Mouse (Mus musculus): Measurements from ENCODE around the gene Adgre5. TPM values are rescaled to one million over a fixed set of nuclear protein-coding genes. Genes with fewer than 3 reads are reported as not detected.

The Adgre5 gene
- polyA plus RNA-seq, 1 experiment from 2014 or later, result 17.2 TPM

DNA sequence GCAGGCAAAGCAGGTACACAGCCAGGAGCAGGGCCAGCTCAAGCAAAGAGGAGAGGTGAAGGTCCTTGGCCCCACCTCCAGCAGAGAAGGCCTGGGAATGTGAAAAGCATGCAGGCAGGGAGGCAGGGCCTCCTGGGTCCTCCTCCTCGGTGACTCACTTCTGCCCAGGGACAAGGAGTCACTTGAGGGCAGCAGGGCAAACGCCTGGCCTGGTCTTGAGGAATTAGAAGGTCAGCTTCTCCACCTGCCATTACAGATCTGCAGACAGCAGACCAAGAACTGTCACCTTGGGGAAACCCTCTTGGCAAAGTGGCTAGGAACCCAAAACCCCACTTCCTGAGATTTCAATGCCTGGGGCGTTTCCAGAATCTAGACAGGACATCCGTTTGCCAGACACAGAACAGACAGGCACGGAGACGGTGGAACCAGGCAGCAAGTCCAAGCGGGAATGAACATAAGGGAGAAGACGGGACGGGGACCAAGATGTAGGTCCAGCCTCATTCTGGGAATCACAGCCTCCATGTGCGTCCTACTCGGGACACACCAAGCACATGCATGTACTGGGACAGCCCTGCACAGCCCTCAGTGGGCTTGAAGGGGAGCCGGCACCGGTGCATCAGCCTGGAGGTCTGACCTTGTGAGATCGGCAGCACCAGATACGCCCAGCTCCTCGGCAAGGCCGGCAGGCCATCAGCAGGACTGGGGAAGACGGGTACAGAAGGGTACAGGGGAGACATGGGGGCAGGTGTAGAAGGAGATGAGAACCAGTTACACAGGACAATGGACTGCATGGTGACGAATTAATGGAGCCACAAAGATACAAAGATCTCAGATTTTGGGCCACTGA, 43.5 kb downstream of the Adgre5 start:
- DNase-seq (ENCODE audit: low spot score), result no peak
- Histone ChIP-seq H3K4me3 (ENCODE audit: low read depth, low read length) (peak overlapping the region; percentile 95), H3K9me3 (ENCODE audit: control insufficient read depth, low read length) (no peaks in the 10 kb centered on the region), H3K36me3 (ENCODE audit: control insufficient read depth, insufficient read depth, low read length) (no peaks in the 10 kb centered on the region), H3K4me2 (peak overlapping the region; percentile 99), H3K27me3 (replicated peaks; ENCODE audit: control insufficient read depth, insufficient read depth, low read length) (no peaks in the 10 kb centered on the region), H3K9ac (ENCODE audit: low read depth, low read length) (peak overlapping the region; percentile 91), H3K4me1 (replicated peaks; ENCODE audit: control insufficient read depth, insufficient read depth, low read length) (peaks cover 32% of the 10 kb centered on the region), H3K27ac (ENCODE audit: low read depth, low read length) (no peak overlapping the region; the same call in 1 of the 2 replicates)
- ATAC-seq (replicated peaks; ENCODE audit: low FRiP score), result no peak
- 43% methylated on average over 19 of the region's 19 CpGs for WGBS

DNA sequence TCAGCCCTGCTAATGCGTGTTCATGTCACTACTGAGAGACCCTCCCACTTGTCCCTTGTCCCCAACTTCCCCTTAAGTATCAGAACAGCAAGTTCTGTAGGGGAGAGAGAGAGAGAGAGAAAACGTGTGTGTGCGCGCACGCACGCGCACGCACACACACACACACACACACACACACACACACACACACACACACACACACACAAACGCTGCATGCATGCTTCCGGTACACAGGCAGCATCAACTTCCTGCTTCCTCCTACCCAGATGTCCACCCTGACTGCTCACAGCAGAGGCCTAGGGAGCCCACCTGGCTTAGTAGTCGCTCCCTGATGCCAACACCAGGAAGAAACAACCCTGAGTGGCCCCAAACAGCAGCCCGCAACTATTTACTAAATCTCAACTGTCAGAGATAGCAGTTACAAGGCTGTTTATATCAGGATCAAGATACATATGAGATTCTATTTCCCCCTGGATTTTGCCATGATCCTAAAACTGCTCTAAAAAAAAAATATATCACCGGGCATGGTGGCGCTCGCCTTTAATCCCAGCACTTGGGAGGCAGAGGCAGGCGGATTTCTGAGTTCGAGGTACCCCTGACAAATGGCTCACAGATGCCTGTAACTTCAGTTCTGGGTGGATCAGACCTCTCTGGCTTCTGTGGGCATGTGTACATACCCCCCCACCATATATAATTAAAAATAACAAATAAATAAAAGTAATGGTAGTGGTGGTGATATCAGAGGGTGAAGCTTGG, 45.6 kb downstream of the Adgre5 start:
- ATAC-seq (replicated peaks; ENCODE audit: low FRiP score) (no peak), DNase-seq (ENCODE audit: low spot score) (no peak)
- H3K9ac ChIP-seq (ENCODE audit: low read depth, low read length), result no peak overlapping the region
- H3K4me2 ChIP-seq, result peak overlapping the region; percentile 17; the same call in 1 of the 2 replicates
- H3K36me3 ChIP-seq (ENCODE audit: control insufficient read depth, insufficient read depth, low read length), result peaks cover 10% of the 10 kb centered on the region; the same call in 1 of the 2 replicates
- 63% methylated on average over 17 of the region's 17 CpGs for WGBS
- 0 out of 2 replicates have a peak overlapping the region, but pooled peaks have one; percentile 3 for H3K27ac ChIP-seq (ENCODE audit: low read depth, low read length)
- no peaks in the 10 kb centered on the region for H3K27me3 ChIP-seq (replicated peaks; ENCODE audit: control insufficient read depth, insufficient read depth, low read length)
- H3K4me3 ChIP-seq (ENCODE audit: low read depth, low read length), result no peak overlapping the region
- peaks cover 32% of the 10 kb centered on the region for H3K4me1 ChIP-seq (replicated peaks; ENCODE audit: control insufficient read depth, insufficient read depth, low read length)
- H3K9me3 ChIP-seq (ENCODE audit: control insufficient read depth, low read length), result no peaks in the 10 kb centered on the region

DNA sequence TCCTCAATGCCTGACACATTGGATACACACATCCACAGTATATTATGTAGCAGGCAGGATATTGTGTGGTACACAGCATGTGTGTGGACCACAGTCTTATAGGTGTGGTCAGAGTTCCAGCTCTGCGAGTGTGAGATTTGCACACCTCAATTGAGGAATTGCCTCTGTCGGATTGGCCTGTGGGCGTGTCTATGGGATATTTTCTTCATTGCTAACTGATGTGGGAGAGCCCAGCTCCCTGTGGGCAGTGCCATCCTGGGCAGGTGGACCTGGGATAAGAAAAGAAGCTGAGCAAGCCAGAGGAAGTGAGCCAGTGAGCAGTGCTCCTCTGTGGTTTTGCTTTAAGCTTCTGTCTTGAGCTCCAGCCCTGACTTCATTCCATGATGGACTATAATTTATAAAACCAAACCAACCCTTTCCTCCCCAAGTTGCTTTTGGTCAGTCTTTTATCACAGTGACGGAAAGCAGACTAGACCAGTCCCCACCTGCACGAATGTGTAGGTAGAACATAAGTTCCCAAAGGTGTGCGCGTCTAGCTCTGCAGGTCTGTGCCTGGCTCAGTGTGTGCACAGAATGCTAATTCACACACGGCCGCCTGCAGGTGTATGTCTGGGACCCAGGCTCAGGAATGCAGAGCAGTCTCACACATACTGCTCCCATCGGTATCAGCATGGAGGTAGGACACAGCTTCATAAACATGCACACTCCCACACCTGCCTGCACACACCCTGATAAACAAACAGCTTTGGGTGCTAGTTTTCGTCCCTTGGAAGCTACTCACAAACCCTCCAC, 46.6 kb downstream of the Adgre5 start:
- no peak for ATAC-seq (replicated peaks; ENCODE audit: low FRiP score)
- 0 out of 2 replicates have a peak overlapping the region, but pooled peaks have one; percentile 3 for H3K27ac ChIP-seq (ENCODE audit: low read depth, low read length)

DNA sequence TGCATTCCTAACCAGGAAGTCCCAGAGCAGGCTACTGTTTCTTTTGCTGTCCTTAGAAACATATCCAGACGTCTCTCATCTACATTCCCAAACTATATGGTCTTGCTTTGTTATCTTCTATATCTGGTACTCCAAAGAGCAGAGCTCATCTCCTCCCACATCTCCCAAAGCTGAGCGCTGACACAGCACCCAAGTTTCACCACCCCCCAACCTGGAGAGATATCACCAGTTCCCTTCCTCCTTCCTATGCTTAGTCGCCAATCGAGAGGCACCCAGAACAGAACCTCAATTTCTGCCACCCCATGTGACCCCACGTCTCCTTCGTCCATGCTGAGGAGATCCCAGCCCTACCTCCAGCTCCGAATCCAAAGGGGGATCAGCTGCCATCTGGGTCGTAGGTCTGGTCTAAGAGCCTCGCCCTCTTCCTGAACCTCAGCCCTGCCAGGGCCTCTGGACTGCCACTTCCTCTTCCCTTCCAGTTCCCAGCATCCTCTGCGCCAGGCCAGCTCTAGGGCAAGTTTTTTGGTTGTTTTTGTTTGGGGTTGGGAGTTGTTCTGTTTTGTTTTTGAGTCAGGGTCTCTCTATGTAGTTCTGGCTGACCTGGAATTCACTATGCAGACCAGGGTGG, 47.4 kb downstream of the Adgre5 start:
- 45% methylated on average over 10 of the region's 10 CpGs for WGBS
- DNase-seq (ENCODE audit: low spot score) (no peak), ATAC-seq (replicated peaks; ENCODE audit: low FRiP score) (no peak)
- H3K9me3 ChIP-seq (ENCODE audit: control insufficient read depth, low read length), result no peaks in the 10 kb centered on the region
- peak overlapping the region; percentile 42 for H3K4me2 ChIP-seq
- peaks cover 32% of the 10 kb centered on the region for H3K4me1 ChIP-seq (replicated peaks; ENCODE audit: control insufficient read depth, insufficient read depth, low read length)
- H3K4me3 ChIP-seq (ENCODE audit: low read depth, low read length), result peak overlapping the region; percentile 21; the same call in 1 of the 2 replicates
- H3K9ac ChIP-seq (ENCODE audit: low read depth, low read length), result peak overlapping the region; percentile 12; the same call in 1 of the 2 replicates
- peaks cover 10% of the 10 kb centered on the region; the same call in 1 of the 2 replicates for H3K36me3 ChIP-seq (ENCODE audit: control insufficient read depth, insufficient read depth, low read length)
- no peaks in the 10 kb centered on the region for H3K27me3 ChIP-seq (replicated peaks; ENCODE audit: control insufficient read depth, insufficient read depth, low read length)
- H3K27ac ChIP-seq (ENCODE audit: low read depth, low read length), result no peak overlapping the region

More for the DNA sequence above, 46.6 kb downstream of the Adgre5 start:
- H3K9me3 ChIP-seq (ENCODE audit: control insufficient read depth, low read length), result no peaks in the 10 kb centered on the region
- peaks cover 32% of the 10 kb centered on the region for H3K4me1 ChIP-seq (replicated peaks; ENCODE audit: control insufficient read depth, insufficient read depth, low read length)
- no peak overlapping the region for H3K4me3 ChIP-seq (ENCODE audit: low read depth, low read length)
- DNase-seq (ENCODE audit: low spot score), result no peak
- H3K36me3 ChIP-seq (ENCODE audit: control insufficient read depth, insufficient read depth, low read length), result peaks cover 10% of the 10 kb centered on the region; the same call in 1 of the 2 replicates
- H3K4me2 ChIP-seq, result peak overlapping the region; percentile 16; the same call in 1 of the 2 replicates
- H3K27me3 ChIP-seq (replicated peaks; ENCODE audit: control insufficient read depth, insufficient read depth, low read length), result no peaks in the 10 kb centered on the region
- WGBS, result 78% methylated on average over 11 of the region's 11 CpGs
- no peak overlapping the region for H3K9ac ChIP-seq (ENCODE audit: low read depth, low read length)

DNA sequence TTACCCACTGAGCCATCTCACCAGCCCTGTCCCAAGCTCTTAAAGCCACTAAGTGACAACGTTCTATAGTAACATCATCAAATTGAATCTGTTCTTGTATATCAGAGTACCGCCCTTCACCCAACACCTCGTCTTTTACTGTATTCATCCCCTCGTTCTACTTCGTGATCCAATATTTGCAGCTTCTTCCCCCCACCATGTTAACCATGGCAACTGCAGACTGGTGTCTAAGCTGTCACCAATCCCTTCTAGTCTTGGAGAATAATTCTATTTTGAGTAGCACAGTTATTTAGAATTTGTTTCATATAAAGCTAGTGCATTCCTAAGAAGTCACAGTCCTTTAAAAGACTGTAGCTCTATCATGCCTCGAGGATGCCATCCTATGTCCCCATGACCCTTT, 51.9 kb downstream of the Adgre5 start:
- Histone ChIP-seq H3K27ac (ENCODE audit: low read depth, low read length) (no peak overlapping the region), H3K27me3 (replicated peaks; ENCODE audit: control insufficient read depth, insufficient read depth, low read length) (no peaks in the 10 kb centered on the region), H3K9me3 (ENCODE audit: control insufficient read depth, low read length) (no peaks in the 10 kb centered on the region), H3K9ac (ENCODE audit: low read depth, low read length) (no peak overlapping the region), H3K36me3 (ENCODE audit: control insufficient read depth, insufficient read depth, low read length) (peaks cover 17% of the 10 kb centered on the region), H3K4me3 (ENCODE audit: low read depth, low read length) (no peak overlapping the region), H3K4me1 (replicated peaks; ENCODE audit: control insufficient read depth, insufficient read depth, low read length) (peaks cover 10% of the 10 kb centered on the region), H3K4me2 (no peak overlapping the region)
- DNase-seq (ENCODE audit: low spot score), result no peak
- 88% methylated on average over 6 of the region's 6 CpGs for WGBS
- no peak for ATAC-seq (replicated peaks; ENCODE audit: low FRiP score)

DNA sequence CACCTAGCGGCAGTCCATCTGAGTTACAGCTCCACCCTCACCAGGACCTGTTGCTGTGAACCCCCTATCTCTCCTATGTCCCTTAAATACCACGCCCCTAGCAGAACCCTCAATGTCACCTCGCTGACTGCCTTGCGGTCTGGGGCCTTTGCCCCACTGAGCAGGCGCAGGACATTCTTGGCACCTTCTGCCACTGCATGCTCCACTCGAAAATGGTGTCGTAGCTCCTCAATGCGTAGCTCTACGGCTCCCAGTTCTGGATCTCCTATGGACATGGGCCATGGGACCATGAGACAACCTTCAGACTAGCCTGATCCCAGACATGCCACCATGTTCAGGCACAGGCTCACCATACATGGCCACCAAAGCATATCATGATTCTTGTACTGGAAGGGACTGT, 56.6 kb downstream of the Adgre5 start:
- 90% methylated on average over 9 of the region's 9 CpGs for WGBS
- H3K9ac ChIP-seq (ENCODE audit: low read depth, low read length), result no peak overlapping the region
- peaks cover 7% of the 10 kb centered on the region; the same call in 1 of the 2 replicates for H3K4me1 ChIP-seq (replicated peaks; ENCODE audit: control insufficient read depth, insufficient read depth, low read length)
- H3K27me3 ChIP-seq (replicated peaks; ENCODE audit: control insufficient read depth, insufficient read depth, low read length), result no peaks in the 10 kb centered on the region
- H3K27ac ChIP-seq (ENCODE audit: low read depth, low read length), result no peak overlapping the region
- no peak overlapping the region for H3K4me3 ChIP-seq (ENCODE audit: low read depth, low read length)
- peaks cover 34% of the 10 kb centered on the region for H3K36me3 ChIP-seq (ENCODE audit: control insufficient read depth, insufficient read depth, low read length)
- no peak overlapping the region for H3K4me2 ChIP-seq
- no peaks in the 10 kb centered on the region for H3K9me3 ChIP-seq (ENCODE audit: control insufficient read depth, low read length)
- DNase-seq (ENCODE audit: low spot score) (no peak), ATAC-seq (replicated peaks; ENCODE audit: low FRiP score) (no peak)

DNA sequence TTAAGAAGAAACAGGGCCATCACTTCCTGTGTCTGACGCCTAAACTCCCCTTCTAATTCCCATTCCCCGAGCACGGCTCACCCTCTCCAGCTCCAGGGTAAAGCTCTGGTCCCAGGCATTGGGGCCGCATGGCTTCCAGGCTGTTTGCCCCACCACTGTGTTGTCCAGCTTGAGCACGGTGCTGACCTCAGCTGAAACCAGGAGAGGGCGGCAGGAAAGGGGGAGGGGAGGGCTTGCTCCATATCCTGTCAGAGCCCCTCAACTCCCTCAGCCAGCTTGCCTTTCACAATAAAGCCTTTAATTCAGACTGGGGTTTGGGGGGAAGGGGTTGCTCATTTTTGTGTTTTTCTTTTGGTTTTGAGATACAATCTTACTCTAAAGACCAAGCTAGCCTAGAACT, 60.0 kb downstream of the Adgre5 start:
- WGBS, result 38% methylated on average over 6 of the region's 6 CpGs
- H3K27ac ChIP-seq (ENCODE audit: low read depth, low read length), result no peak overlapping the region
- no peak overlapping the region for H3K4me2 ChIP-seq
- H3K4me1 ChIP-seq (replicated peaks; ENCODE audit: control insufficient read depth, insufficient read depth, low read length), result peaks cover 7% of the 10 kb centered on the region; the same call in 1 of the 2 replicates
- H3K9me3 ChIP-seq (ENCODE audit: control insufficient read depth, low read length), result no peaks in the 10 kb centered on the region
- no peaks in the 10 kb centered on the region for H3K27me3 ChIP-seq (replicated peaks; ENCODE audit: control insufficient read depth, insufficient read depth, low read length)
- peak; percentile 63 for ATAC-seq (replicated peaks; ENCODE audit: low FRiP score)
- DNase-seq (ENCODE audit: low spot score), result no peak
- peaks cover 55% of the 10 kb centered on the region for H3K36me3 ChIP-seq (ENCODE audit: control insufficient read depth, insufficient read depth, low read length)
- H3K4me3 ChIP-seq (ENCODE audit: low read depth, low read length), result no peak overlapping the region
- no peak overlapping the region; the same call in 1 of the 2 replicates for H3K9ac ChIP-seq (ENCODE audit: low read depth, low read length)

DNA sequence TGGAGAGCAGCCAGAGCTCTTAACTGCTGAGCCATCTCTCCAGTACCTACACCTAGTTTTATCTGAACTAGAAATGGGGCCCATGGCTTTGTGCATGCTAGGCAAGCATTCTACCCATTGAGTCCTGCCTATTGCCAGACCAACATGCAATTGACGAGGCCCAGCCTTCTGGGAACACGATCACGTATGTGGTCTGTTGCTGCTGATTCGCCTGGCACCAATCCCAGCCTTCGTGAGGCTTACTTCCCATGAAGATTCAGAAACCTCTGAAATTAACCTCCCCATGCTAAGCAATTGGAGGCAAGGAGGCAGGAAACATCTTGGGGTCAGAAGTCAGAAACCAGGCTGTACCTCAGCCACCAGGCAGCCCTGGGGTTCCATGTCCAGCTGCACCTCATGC, 60.5 kb downstream of the Adgre5 start:
- H3K4me2 ChIP-seq, result no peak overlapping the region
- no peak overlapping the region for H3K4me3 ChIP-seq (ENCODE audit: low read depth, low read length)
- H3K27ac ChIP-seq (ENCODE audit: low read depth, low read length), result no peak overlapping the region
- peak overlapping the region; percentile 23; the same call in 1 of the 2 replicates for H3K9ac ChIP-seq (ENCODE audit: low read depth, low read length)
- 82% methylated on average over 5 of the region's 5 CpGs for WGBS
- no peaks in the 10 kb centered on the region for H3K27me3 ChIP-seq (replicated peaks; ENCODE audit: control insufficient read depth, insufficient read depth, low read length)
- no peaks in the 10 kb centered on the region for H3K9me3 ChIP-seq (ENCODE audit: control insufficient read depth, low read length)
- ATAC-seq (replicated peaks; ENCODE audit: low FRiP score) (no peak), DNase-seq (ENCODE audit: low spot score) (no peak)
- peaks cover 7% of the 10 kb centered on the region; the same call in 1 of the 2 replicates for H3K4me1 ChIP-seq (replicated peaks; ENCODE audit: control insufficient read depth, insufficient read depth, low read length)
- H3K36me3 ChIP-seq (ENCODE audit: control insufficient read depth, insufficient read depth, low read length), result peaks cover 55% of the 10 kb centered on the region

All from liver, embryonic 11.5 days (tissue).